Mouse (Mus musculus) erythroblast, embryonic 14.5 days (primary cell): ENCODE results near the gene Tm4sf1.

ENCODE experiments used
- GATA1 ChIP-seq: IDR thresholded peaks from 2 replicates; pipeline ENCODE4 v1.6.1; 2012; ENCODE audit warnings: low read length, inconsistent platforms, mixed read lengths
- TAL1 ChIP-seq: IDR thresholded peaks from 3 replicates; pipeline ENCODE4 v1.6.1; 2012; ENCODE audit warnings: low read length, inconsistent platforms, mixed read lengths

DNA sequence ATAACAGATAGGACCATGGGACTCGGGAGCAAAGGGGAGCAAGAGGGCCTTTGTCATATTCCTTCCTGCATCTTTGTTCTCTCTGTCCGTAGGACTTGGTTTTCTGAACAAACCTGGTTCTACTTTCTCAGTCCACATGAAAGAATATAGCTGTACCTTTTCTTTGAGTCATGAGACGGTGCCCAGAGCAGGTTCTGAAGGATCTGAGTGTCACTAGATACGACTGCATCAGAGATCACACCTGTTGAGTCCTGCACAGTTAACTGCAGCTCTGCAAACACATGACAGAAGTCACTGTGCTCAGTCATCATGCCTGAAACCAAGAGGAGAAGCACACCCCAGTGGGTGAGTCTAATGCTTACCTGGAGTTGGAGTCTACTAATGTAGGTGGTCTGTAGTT, 422 bp downstream of the Tm4sf1 start:
- TF ChIP-seq GATA1 (no peak), TAL1 (no peak)
